Mouse (Mus musculus): ENCODE results near the gene Spen. TPM values are rescaled to one million over a fixed set of nuclear protein-coding genes. Genes with fewer than 3 reads are reported as not detected.
"Not testable (repeated sequence)": the region's sequence is repeated elsewhere in the genome, so short reads cannot be mapped to it uniquely, and the experiment has no call there.

Spen gene
- total RNA-seq, 2 experiments from 2014 or later: 49.5 to 58.6 TPM

DNA sequence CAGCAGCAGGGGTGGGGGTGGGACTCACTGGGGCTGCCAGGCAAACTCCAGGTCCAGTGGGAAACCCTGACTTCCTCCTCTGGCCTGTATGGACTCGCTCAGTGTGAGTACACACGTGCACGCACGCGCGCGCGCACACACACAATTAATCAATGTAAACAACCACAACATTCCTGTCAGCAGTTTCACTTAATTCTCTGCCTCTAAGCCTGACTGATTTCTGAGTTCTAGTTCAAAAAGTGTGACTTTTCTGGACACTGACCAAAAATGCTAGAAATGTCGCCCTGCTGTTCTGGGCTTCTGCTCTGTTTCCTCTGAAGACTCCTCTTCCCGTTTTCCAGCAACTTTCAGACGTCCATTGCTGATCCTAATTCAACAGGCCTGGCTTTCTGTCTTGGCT lies 23.9 kb upstream of the Spen start:
- intact Hi-C loops (cut with DNase I): no loop called here
- no peak for DNase-seq (ENCODE audit: low spot score in 2 of 2)

DNA sequence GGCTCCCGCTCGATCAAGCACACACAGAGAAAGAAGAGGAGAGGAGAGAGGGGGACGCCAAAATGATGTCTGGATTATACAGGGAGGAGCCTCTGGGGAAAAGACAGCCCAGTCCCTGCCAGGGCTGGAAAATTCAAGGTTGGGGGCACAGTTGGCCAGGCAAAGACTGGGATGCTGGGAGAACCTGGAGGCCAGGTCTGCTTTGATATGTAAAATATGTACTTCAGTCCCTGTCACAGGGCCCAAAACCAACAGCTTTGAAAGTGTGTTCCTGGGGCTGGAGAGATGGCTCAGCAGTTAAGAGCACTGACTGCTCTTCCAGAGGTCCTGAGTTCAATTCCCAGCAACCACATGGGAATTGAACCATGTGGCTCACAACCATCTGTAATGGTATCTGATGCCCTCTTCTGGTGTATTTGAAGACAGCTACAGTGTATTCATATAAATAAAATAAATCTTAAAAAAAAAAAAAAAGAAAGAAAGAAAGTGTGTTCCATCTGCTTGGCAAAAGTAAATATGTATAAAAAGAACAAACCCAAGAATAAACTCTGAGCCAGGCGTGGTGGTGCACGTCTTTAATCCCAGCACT lies 23.0 kb upstream of the Spen start:
- intact Hi-C loops (cut with DNase I); DNase-seq (ENCODE audit: low spot score in 2 of 2): not testable (repeated sequence)

DNA sequence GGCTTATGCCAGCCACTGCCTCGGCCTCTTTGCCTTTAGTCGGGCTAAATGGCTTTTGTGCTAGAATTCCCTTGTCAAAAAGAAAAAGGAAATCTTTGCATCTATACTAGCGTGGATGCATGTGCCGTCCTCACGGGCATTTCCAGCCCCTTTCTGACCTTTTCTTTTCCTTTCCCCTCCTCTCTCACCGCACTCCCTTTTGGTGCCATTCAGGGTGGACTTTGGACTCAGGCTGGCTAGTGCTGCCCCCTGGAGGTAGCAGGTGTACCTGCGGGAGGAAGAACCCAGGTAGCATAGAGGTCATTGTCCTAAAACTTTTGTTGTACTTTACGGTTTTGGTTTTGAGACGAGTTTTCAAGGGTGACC lies 21.5 kb upstream of the Spen start:
- DNase-seq (ENCODE audit: low spot score in 2 of 2): peak in 1 of 2 experiments; percentile 73
- intact Hi-C loops (cut with DNase I): loop anchor here (1.0 to 2.0 kb wide), 2 partner anchors 25 to 129 kb away; no protein-coding TSS in a partner anchor

DNA sequence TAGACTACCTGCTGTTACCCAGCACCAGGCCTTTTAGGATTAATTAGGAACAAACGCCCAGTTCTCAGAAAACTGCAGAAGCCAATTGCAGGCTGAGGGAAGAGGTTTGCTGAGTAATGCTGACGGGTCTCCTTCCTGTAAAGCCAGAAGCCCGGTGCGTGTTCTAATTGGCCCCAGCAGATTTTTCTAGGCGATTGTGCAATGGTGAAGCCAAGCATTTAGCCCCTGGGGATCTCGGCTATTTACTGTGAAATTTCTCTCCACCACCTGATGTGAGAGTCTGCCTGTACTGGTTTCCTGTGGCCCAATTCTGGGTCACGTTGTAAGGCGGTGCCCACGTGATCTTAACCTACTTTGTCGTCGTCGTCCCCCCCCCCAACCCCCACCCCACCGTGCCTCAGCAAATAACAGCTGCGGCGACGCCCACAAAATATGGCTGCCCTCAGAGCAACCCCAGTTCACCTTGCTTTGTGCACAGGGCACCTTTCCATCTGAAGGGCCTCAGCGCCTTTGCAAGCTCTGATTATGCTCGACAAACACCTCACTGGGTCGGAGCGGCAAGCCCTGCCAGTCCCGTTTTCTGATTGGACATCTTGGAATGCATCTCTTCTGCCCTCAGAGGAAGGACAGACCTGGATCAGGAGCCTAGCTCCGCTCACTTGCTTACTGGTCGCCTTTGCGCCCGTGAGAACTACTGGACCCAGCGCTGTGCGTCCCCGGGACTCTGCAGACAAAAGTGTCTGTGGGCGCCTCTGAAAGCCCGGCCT lies 20.9 kb upstream of the Spen start:
- intact Hi-C loops (cut with DNase I): loop anchor here (2.0 kb wide), 1 partner anchor 25 kb away; no protein-coding TSS in a partner anchor
- DNase-seq (ENCODE audit: low spot score in 2 of 2): peak; percentile 69 to 77

DNA sequence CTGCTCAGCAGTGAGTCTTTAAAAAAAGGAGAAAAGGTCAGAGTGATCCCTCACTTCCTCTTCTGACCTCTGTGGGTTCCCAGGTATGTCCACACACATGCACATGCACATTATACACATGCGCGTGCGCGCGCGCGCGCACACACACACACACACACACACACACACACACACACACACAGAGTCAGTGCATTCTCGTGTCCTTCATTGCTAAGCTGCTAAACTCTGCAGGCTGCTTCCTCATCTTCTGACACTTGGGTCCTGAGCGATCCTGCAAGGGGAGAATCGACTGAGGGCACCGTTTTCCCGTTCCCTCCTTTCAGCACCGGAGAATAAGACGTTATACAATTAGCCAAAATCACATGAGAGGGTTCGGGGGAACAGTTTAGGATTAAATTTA lies 20.3 kb upstream of the Spen start:
- DNase-seq (ENCODE audit: low spot score in 2 of 2): peak in 1 of 2 experiments; percentile 24
- intact Hi-C loops (cut with DNase I): loop anchor here (2.0 kb wide), 1 partner anchor 24 kb away; no protein-coding TSS in a partner anchor

DNA sequence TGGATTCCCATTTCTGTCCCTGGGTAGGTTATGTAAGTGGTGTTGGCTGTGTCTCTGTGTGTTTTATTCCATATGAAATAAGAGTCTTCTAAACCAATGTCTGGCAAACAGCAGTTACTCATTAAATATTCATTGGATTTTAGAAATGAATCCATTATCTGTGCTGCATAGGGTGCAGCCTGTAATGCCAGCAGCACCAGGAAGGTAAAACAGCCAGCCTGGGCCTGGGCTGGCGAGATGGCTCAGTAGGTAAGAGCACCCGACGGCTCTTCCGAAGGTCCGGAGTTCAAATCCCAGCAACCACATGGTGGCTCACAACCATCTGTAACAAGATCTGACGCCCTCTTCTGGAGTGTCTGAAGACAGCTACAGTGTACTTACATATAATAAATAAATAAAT lies 17.8 kb upstream of the Spen start:
- DNase-seq (ENCODE audit: low spot score in 2 of 2); intact Hi-C loops (cut with DNase I): not testable (repeated sequence)

DNA sequence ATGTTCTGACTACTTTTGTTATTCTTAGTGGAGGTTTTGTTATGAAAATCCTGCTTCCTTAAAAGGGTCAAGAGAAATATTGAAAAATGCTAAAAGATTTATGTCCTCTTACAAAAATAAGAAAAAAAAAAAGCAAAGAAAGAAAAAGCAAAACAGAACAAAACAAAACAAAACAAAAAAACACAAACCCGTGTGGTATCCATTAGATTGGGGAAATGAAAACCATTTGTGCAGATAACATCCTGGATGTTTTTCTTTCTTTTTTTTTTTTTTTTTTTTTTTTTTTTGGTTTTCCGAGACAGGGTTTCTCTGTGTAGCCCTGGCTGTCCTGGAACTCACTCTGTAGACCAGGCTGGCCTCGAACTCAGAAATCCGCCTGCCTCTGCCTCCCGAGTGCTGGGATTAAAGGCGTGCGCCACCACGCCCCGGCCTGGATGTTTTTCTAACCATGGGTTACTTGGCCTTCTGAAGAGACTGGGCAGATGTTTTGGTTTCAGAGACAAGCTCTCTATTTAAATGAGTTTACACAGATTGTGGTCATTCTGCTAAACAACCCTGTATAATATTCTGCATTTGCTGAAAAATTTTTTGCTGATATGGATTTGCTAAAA lies 16.0 kb upstream of the Spen start:
- DNase-seq (ENCODE audit: low spot score in 2 of 2); intact Hi-C loops (cut with DNase I): not testable (repeated sequence)

DNA sequence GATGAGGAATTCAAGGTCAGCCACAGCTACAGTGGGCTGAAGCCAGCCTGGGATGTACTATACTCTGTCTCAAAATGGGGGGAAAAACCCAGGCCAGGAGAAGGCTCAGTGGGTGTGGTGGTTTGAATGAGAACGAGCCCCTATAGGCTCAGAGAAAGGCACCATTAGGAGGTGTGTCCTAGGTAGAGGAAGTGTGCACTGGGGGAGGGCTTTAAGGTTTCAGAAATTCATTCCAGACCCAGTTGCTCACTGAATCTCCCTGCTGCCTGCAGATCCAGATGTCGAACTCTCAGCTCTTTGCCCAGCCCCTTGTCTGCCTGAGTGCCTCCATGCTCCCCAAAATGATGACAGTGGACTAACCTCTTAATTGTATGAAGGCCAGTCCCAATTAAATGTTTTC lies 14.1 kb upstream of the Spen start:
- no peak for DNase-seq (ENCODE audit: low spot score in 2 of 2)
- intact Hi-C loops (cut with DNase I): no loop called here

DNA sequence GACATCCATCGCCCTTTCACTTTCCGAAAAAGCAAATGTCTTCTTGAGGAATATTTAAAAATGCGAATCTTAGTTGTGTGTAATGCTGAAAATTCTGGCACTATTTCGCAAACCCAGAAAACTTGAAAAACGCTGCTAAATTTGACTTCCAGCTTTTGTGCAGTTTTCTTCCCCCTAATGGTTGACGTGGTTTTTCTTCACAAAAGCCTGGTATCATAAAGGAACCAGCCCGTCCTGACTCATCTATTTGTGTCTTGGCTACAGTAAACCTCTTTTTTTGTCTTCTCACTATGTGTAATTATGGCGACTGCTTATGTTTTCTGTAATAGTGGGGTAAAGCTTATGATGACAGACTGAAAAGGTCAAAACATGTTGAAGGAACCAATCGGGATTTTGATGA lies 8.9 kb upstream of the Spen start:
- DNase-seq (ENCODE audit: low spot score in 2 of 2): no peak
- intact Hi-C loops (cut with DNase I): no loop called here

DNA sequence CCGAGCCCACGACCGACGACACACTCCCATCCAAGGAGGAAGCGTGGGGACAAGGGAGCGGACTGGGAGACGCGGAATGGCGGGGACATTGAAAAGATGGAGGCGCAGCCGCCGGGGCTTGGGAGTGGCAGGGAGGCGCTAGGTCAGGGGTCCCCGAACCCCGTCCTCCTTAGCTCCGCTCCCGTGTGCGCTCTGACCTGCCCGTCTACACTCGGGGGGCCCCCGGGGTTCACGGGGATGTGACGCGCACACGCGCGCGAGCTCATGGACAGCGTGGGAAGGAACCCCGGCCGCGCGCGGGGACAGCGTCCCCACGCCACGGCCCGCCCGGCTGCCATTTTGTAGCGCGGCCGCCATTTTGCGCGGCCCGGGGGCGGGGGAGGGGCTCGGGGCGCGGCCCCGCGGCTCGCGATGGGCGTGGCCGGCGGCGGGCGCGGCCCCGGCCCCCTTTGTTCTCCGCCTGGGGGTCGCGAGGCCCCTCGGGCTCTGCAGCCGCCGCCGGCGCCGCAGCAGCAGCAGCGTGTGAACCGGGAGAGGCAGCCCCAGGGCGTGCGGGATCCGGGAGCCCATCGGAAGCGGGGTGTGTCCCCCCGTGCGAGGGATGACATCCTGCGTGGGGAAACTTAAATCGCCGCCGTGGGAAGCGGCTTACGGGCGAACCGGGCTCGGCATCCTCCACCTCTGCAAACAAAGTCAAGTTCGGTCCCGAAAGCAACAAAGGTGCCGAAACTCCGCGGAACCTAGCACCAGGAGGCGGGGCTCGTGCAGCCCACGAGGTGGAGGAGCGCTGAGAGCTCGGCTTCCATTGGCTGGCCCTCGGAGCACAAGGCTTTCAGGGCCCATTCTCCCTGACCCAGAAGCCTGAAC lies 8.2 kb upstream of the Spen start:
- intact Hi-C loops (cut with DNase I): no loop called here

DNA sequence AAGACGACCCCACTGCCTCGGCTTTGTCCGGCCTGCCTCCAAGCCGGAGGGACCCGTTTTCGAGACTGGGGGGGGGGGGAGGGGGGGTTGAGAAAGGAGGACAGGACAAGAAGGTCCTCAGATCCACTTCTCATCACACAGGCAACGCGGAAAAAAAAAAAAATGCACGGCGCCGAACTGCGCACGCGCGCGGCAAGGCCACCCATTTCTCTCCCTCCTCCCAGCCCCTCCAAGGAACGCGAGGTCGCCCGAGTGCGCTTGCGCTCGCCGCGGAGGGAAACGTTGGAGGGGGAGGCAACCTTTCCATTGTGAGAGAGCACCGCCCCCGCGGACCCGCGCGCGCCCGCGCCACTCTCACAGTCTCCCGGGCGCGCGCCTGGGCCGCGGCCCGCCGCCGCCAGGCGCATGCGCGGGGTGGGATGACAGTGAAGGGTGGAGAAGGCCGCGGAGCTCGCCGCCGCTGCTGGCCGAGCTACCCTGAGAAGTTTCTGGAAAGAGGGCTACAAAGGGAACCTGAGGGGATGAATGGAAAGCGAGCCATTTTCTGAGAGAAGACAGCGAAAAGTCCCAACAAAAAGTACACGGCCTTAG lies 7.4 kb upstream of the Spen start:
- intact Hi-C loops (cut with DNase I): no loop called here
- DNase-seq (ENCODE audit: low spot score in 2 of 2): peak; percentile 99

More for the DNA sequence above, 8.2 kb upstream of the Spen start:
- DNase-seq (ENCODE audit: low spot score in 2 of 2): peak; percentile 84 to 87

DNA sequence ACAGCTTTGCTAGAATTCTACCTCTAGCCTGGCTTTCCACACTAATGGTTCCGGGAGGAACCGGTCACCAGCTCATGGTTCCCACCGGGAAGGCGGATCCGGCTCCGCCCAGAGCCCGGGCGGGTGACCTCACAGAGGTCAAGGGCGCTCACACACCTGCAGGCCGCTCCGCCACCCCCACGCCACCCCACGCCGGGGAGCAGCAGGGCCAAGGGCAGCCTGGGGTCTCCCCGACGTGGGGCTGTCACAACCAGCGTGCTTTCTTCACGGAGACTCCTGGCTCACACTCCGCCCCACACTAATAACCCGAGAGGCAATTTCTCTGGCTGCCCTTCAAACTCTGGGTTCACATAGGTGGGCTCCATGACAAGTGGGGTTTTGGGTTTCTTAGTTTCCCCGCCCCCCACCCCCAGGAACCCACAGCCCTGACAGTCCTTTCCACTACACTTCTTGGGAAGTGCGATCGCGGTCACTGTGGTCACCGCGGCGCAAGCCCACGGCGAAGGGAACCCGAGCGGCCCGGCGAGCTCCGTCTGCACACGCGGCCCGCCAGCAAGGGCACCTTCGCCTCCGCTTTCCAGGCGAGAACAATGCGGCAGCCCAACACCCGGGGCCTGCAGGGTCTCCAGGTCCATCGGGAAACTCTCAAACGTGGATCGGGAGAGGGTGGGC lies 6.8 kb upstream of the Spen start:
- intact Hi-C loops (cut with DNase I): no loop called here
- DNase-seq (ENCODE audit: low spot score in 2 of 2): peak in 1 of 2 experiments; percentile 51

DNA sequence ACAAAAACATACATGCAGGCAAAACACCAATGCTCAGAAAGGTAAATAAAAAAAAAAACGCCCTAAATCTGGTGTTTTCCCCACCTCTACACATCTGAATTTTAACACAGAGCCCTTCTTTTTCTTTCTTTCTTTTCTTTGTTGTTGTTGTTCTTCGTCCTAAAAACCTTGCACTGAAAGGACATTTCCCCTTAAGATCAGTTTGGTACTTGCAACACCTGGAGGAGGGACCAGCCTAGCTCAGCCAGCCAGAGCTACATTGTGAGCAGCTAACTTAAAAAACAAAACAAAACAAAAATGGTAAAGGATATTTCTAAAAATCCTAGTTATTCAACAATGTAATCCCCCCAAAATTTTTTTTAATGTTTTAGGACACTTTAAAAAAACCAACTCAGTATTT lies 6.1 kb upstream of the Spen start:
- DNase-seq (ENCODE audit: low spot score in 2 of 2): no peak
- intact Hi-C loops (cut with DNase I): no loop called here

DNA sequence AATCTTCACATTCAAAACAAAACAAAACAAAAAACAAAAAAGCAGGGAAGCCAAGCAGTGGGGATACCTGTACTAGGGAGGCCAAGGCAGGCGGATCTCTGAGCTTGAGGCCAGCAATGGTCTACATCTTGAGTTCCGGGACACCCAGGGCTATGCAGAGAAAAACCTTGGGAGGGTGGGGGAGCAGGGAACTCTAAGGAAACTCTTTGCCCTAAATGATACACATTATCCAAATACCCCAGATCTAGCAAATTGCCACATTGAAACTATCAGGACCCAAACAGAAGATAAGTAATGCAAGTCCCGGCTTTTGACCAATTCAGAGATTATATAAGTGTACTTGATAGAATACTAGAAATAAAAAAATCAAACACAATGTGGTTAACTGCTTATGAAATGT lies 5.2 kb upstream of the Spen start:
- intact Hi-C loops (cut with DNase I): no loop called here

DNA sequence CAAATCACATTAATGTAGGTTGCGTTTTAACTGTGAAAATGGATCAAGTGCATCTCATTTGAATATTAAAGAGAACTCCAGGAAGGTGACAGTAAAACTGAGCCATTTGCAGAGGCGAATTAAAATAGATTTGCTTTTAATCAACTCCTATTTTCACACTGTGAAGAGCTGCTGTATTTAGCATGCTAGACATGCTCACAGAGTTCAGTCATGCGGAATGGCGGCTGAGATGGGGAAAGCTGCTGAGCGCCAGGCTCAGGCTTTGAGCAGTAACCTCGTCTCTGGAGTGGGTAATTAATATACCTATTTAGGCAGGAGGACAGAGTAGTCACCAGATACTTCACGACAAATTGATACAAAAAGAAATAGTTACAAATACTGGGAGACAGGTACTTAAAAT lies 3.5 kb upstream of the Spen start:
- intact Hi-C loops (cut with DNase I): no loop called here
- DNase-seq (ENCODE audit: low spot score in 2 of 2): no peak

More for the DNA sequence above, 5.2 kb upstream of the Spen start:
- no peak for DNase-seq (ENCODE audit: low spot score in 2 of 2)

DNA sequence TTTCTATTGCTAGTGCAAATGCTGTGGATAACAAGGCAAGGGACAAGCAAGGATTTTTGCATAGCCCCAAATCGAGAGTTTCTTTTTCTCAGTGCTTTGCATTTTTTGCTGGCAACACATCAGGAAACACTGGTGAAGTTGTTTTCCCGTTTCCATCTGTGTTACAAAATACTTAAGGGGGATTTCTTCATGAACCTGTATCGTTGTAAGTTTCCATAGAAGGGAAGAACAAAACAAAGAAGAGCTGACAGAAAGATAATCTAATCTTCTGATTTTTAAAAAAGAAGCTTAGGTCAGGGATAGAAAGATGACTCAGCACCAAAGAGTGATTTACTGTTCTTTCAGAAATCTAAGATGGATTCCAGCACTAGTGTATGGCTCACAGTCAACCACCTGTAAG lies 2.4 kb upstream of the Spen start:
- DNase-seq (ENCODE audit: low spot score in 2 of 2): no peak
- intact Hi-C loops (cut with DNase I): no loop called here

DNA sequence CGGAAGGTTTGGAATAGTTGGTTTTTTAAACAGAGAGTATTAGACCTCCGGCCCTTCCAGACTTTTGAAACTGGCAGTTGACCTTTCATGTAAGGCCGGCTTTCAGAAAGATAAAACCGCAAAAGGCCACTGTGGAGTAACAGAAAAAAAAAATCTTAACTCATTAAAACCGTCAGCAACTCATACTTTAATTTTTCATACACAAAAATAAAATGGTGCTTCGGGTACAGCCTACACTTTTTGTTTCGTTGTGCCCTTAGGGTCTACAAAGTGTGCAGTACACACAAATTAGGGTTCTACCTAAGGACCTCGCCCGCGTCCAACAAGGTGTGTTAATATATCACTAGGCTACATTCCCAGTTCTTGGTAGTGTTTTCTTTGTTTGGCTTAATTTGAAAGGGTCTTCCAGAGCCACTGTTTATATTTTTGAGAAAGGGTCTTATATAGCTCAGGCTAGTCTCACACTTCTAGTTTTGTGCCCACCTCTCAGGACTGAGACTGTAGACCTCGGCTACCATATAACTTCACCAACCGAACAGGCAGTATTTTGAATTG lies 893 bp upstream of the Spen start:
- intact Hi-C loops (cut with DNase I): loop anchor here (5.0 kb wide), 1 partner anchor 37 kb away; no protein-coding TSS in a partner anchor
- no peak for DNase-seq (ENCODE audit: low spot score in 2 of 2)

DNA sequence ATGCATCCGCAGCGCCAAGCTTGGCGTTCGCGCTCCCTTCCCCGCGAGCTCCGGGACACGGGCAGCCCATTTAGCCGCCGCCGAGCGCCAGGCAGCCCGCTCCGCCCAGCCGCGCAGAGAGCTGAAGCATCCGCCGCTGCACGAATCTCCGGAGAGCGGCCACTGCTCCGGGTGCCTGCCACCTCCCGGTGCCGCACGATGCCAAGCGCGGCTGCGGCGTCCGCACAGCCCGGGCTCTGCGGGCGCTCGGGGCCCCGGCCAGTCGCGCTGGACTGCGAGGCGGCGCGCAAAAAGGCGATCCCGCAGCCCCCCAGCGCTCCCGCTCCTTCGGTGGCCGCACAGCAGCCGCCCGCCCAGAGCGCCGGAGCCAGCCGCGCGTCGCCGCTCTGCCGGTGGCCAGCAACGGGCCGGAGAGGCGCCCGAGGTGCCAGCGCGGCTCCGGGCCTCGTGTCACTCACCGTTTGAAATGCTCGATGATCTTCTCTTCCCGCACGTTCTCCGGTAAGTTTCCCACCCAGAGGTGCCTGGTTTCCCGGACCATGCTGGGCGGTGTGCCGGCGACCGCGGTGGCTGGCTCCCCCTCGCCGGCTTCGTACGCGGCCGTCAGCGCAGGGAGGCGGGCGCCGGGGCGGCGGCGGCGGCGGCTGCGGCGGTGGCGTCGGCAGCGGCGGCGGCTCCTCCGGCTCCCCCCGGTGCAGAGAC lies 540 bp downstream of the Spen start:
- intact Hi-C loops (cut with DNase I): loop anchor here (5.0 kb wide), 1 partner anchor 36 kb away; no protein-coding TSS in a partner anchor
- peak in 1 of 2 experiments; percentile 33 for DNase-seq (ENCODE audit: low spot score in 2 of 2)

All from left cerebral cortex, postnatal 14 days (tissue).